Mouse (Mus musculus): ENCODE results near the gene Mapt. TPM values are rescaled to one million over a fixed set of nuclear protein-coding genes. Genes with fewer than 3 reads are reported as not detected.

Mapt gene
- polyA plus RNA-seq, 1 experiment from 2014 or later: 1,059 TPM

GRCm38 (mm10) chr11:104306483-104306882, 75.3 kb downstream of the Mapt start:
- Histone ChIP-seq H3K4me3 (no peak overlapping the region), H3K9me3 (no peaks in the 10 kb centered on the region), H3K4me1 (replicated peaks) (peaks cover 7% of the 10 kb centered on the region), H3K27ac (replicated peaks) (no peak overlapping the region), H3K4me2 (no peak overlapping the region), H3K9ac (no peak overlapping the region), H3K36me3 (peaks cover 46% of the 10 kb centered on the region), H3K27me3 (no peaks in the 10 kb centered on the region)
- ATAC-seq (ENCODE audit: low FRiP score, low read depth): no peak
- WGBS: 96% methylated on average over 13 of the region's 13 CpGs

GRCm38 (mm10) chr11:104307136-104307535, 75.9 kb downstream of the Mapt start:
- Histone ChIP-seq H3K4me2 (no peak overlapping the region), H3K27ac (replicated peaks) (no peak overlapping the region), H3K9ac (no peak overlapping the region), H3K36me3 (peaks cover 46% of the 10 kb centered on the region), H3K27me3 (no peaks in the 10 kb centered on the region), H3K9me3 (no peaks in the 10 kb centered on the region), H3K4me1 (replicated peaks) (peaks cover 6% of the 10 kb centered on the region), H3K4me3 (no peak overlapping the region)
- no peak for ATAC-seq (ENCODE audit: low FRiP score, low read depth)
- 60% methylated on average over 4 of the region's 4 CpGs for WGBS

- Histone ChIP-seq H3K4me3 (no peak overlapping the region), H3K27ac (replicated peaks) (no peak overlapping the region), H3K27me3 (no peaks in the 10 kb centered on the region), H3K36me3 (peaks cover 60% of the 10 kb centered on the region), H3K9me3 (no peaks in the 10 kb centered on the region), H3K4me2 (no peak overlapping the region), H3K9ac (no peak overlapping the region), H3K4me1 (replicated peaks) (no peaks in the 10 kb centered on the region)
- 44% methylated on average over 12 of the region's 12 CpGs for WGBS
- ATAC-seq (ENCODE audit: low FRiP score, low read depth): no peak
These were observed 78.4 kb downstream of the Mapt start for GRCm38 (mm10) chr11:104309377-104310225.

GRCm38 (mm10) chr11:104310226-104310887, 79.2 kb downstream of the Mapt start:
- peaks cover 57% of the 10 kb centered on the region for H3K36me3 ChIP-seq
- H3K9me3 ChIP-seq: no peaks in the 10 kb centered on the region
- no peak for ATAC-seq (ENCODE audit: low FRiP score, low read depth)
- no peak overlapping the region for H3K9ac ChIP-seq
- H3K4me1 ChIP-seq (replicated peaks): no peaks in the 10 kb centered on the region
- no peaks in the 10 kb centered on the region for H3K27me3 ChIP-seq
- H3K4me3 ChIP-seq: no peak overlapping the region
- WGBS: 20% methylated on average over 23 of the region's 23 CpGs
- no peak overlapping the region for H3K27ac ChIP-seq (replicated peaks)
- no peak overlapping the region for H3K4me2 ChIP-seq

GRCm38 (mm10) chr11:104311643-104312042, 80.5 kb downstream of the Mapt start:
- ATAC-seq (ENCODE audit: low FRiP score, low read depth): no peak
- no peaks in the 10 kb centered on the region for H3K27me3 ChIP-seq

GRCm38 (mm10) chr11:104315703-104316102, 84.5 kb downstream of the Mapt start:
- H3K4me3 ChIP-seq: no peak overlapping the region
- H3K27ac ChIP-seq (replicated peaks): no peak overlapping the region
- WGBS: 7% methylated on average over 6 of the region's 6 CpGs
- H3K27me3 ChIP-seq: no peaks in the 10 kb centered on the region
- H3K4me2 ChIP-seq: no peak overlapping the region
- H3K9me3 ChIP-seq: no peaks in the 10 kb centered on the region
- H3K9ac ChIP-seq: no peak overlapping the region
- peaks cover 19% of the 10 kb centered on the region for H3K4me1 ChIP-seq (replicated peaks)
- peaks cover 31% of the 10 kb centered on the region for H3K36me3 ChIP-seq
- ATAC-seq (ENCODE audit: low FRiP score, low read depth): no peak

More at GRCm38 (mm10) chr11:104311643-104312042, 80.5 kb downstream of the Mapt start:
- no peak overlapping the region for H3K9ac ChIP-seq
- H3K27ac ChIP-seq (replicated peaks): no peak overlapping the region
- H3K4me1 ChIP-seq (replicated peaks): no peaks in the 10 kb centered on the region
- no peak overlapping the region for H3K4me2 ChIP-seq
- WGBS: 68% methylated on average over 7 of the region's 7 CpGs
- H3K4me3 ChIP-seq: no peak overlapping the region
- peaks cover 50% of the 10 kb centered on the region for H3K36me3 ChIP-seq
- H3K9me3 ChIP-seq: no peaks in the 10 kb centered on the region

- Histone ChIP-seq H3K27ac (replicated peaks) (no peak overlapping the region), H3K4me2 (no peak overlapping the region), H3K36me3 (peaks cover 32% of the 10 kb centered on the region), H3K4me1 (replicated peaks) (peaks cover 19% of the 10 kb centered on the region), H3K9ac (no peak overlapping the region), H3K9me3 (no peaks in the 10 kb centered on the region), H3K27me3 (no peaks in the 10 kb centered on the region), H3K4me3 (no peak overlapping the region)
- no peak for ATAC-seq (ENCODE audit: low FRiP score, low read depth)
- WGBS: 75% methylated on average over 16 of the region's 16 CpGs
These were observed 85.7 kb downstream of the Mapt start for GRCm38 (mm10) chr11:104316685-104317400.

- Histone ChIP-seq H3K27me3 (no peaks in the 10 kb centered on the region), H3K36me3 (peaks cover 34% of the 10 kb centered on the region), H3K4me3 (no peak overlapping the region), H3K9ac (no peak overlapping the region), H3K27ac (replicated peaks) (no peak overlapping the region), H3K4me2 (no peak overlapping the region), H3K9me3 (no peaks in the 10 kb centered on the region), H3K4me1 (replicated peaks) (peaks cover 19% of the 10 kb centered on the region)
- no peak for ATAC-seq (ENCODE audit: low FRiP score, low read depth)
- WGBS: 89% methylated on average over 3 of the region's 3 CpGs
These were observed 86.4 kb downstream of the Mapt start for GRCm38 (mm10) chr11:104317631-104318030.

- peak overlapping the region; percentile 52 for H3K27ac ChIP-seq (replicated peaks)
- H3K9ac ChIP-seq: no peak overlapping the region
- peak overlapping the region; percentile 26 for H3K4me3 ChIP-seq
- peak overlapping the region; percentile 57 for H3K4me2 ChIP-seq
- H3K36me3 ChIP-seq: peaks cover 22% of the 10 kb centered on the region
- no peaks in the 10 kb centered on the region for H3K27me3 ChIP-seq
- H3K9me3 ChIP-seq: no peaks in the 10 kb centered on the region
- ATAC-seq (ENCODE audit: low FRiP score, low read depth): peak; percentile 52; the same call in 1 of the 2 replicates
- H3K4me1 ChIP-seq (replicated peaks): peaks cover 19% of the 10 kb centered on the region
- 4% methylated on average over 24 of the region's 24 CpGs for WGBS
These were observed 88.0 kb downstream of the Mapt start for GRCm38 (mm10) chr11:104318940-104319781.

GRCm38 (mm10) chr11:104320511-104320910, 89.3 kb downstream of the Mapt start:
- peaks cover 21% of the 10 kb centered on the region for H3K36me3 ChIP-seq
- no peak overlapping the region for H3K4me3 ChIP-seq
- H3K27me3 ChIP-seq: no peaks in the 10 kb centered on the region
- no peak for ATAC-seq (ENCODE audit: low FRiP score, low read depth)
- peaks cover 19% of the 10 kb centered on the region for H3K4me1 ChIP-seq (replicated peaks)
- no peaks in the 10 kb centered on the region for H3K9me3 ChIP-seq
- 52% methylated on average over 5 of the region's 5 CpGs for WGBS
- H3K9ac ChIP-seq: no peak overlapping the region
- no peak overlapping the region for H3K4me2 ChIP-seq
- no peak overlapping the region for H3K27ac ChIP-seq (replicated peaks)

GRCm38 (mm10) chr11:104322142-104322541, 91.0 kb downstream of the Mapt start:
- Histone ChIP-seq H3K4me1 (replicated peaks) (peaks cover 19% of the 10 kb centered on the region), H3K4me2 (no peak overlapping the region), H3K27me3 (no peaks in the 10 kb centered on the region), H3K4me3 (no peak overlapping the region), H3K36me3 (peaks cover 23% of the 10 kb centered on the region), H3K9ac (no peak overlapping the region), H3K27ac (replicated peaks) (no peak overlapping the region), H3K9me3 (no peaks in the 10 kb centered on the region)
- ATAC-seq (ENCODE audit: low FRiP score, low read depth): no peak
- WGBS: 33% methylated on average over 4 of the region's 4 CpGs

Measured in hindbrain, embryonic 15.5 days (tissue).